Mouse (Mus musculus) CH12.LX (cell line): ENCODE data around the gene Car1.

Experiments used
- CTCF ChIP-seq, 2 experiments: IDR thresholded peaks in 1 of 2; conservative IDR thresholded peaks in 1 of 2; 2 replicates each; pipeline ENCODE4 v1.5.1; 2011 to 2012; ENCODE audit warnings: low read depth in 2 of 2, low read length in 2 of 2, improper control_type of control experiment in 1 of 2, inconsistent platforms in 1 of 2, mild to moderate bottlenecking in 1 of 2, moderate library complexity in 1 of 2
- EP300 ChIP-seq: IDR thresholded peaks from 2 replicates; pipeline ENCODE4 v1.6.1; 2011; ENCODE audit warnings: low read length, improper control_type of control experiment
- MYC ChIP-seq: IDR thresholded peaks from 2 replicates; pipeline ENCODE4 v1.6.1; 2011; ENCODE audit warnings: low read depth, mild to moderate bottlenecking, improper control_type of control experiment, low read length
- POLR2A ChIP-seq: IDR thresholded peaks from 2 replicates; pipeline ENCODE4 v1.6.1; 2011; ENCODE audit warnings: low read depth, mild to moderate bottlenecking, improper control_type of control experiment, low read length
- USF1 ChIP-seq: IDR thresholded peaks from 2 replicates; pipeline ENCODE4 v1.6.1; 2014; ENCODE audit warnings: low read depth, mild to moderate bottlenecking, inconsistent platforms, low read length, improper control_type of control experiment

- no peak for TF ChIP-seq POLR2A
- TF ChIP-seq USF1 = no peak
- TF ChIP-seq EP300 = no peak
- TF ChIP-seq MYC = no peak
- no peak for TF ChIP-seq CTCF (conservative IDR thresholded peaks at IDR 0.05 in 1 of 2, IDR thresholded peaks at IDR 0.05 in 1 of 2; ENCODE audit: low read depth in 2 of 2, low read length in 2 of 2)
Observed at GRCm38 (mm10) chr3:14806702-14807101, 1.5 kb downstream of the Car1 start.
